Mouse (Mus musculus): ENCODE results near the gene Zfp786.

Zfp786 gene

DNA sequence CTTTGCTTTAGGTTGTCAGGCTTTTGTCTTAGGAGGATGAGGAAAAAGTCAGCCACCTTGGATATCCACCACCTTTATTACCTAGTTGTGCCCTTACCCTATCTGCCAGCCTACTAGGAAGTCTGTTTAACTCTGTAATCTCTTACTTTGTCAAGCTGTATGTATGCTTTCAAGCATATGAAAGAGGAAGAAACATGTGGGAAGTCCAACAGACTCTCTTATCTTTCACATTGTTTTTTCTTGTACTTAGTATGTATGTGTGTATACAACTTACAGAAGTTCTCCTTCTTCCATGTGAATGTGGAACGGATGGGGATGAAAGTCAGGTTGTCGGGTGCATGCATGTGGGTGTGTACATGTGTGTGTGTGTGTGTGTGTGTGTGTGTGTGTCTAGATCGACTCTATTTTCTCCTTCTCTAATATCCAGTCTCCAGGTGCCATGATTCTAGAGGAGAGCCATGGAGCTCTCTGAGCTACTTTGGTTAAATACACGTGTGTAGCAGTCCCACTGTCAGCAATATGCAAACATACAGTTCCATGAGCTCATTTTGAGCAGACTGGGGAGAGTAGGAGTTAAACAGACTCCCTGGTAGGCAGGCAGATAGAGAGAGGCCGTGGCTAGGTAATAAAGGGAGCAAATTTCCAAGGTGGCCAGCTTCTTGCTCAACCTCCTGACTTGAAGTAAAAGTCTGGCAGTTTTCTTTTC, 45.8 kb downstream of the Zfp786 start:
- in situ Hi-C loops (cut with MboI, MseI) = no loop called here

DNA sequence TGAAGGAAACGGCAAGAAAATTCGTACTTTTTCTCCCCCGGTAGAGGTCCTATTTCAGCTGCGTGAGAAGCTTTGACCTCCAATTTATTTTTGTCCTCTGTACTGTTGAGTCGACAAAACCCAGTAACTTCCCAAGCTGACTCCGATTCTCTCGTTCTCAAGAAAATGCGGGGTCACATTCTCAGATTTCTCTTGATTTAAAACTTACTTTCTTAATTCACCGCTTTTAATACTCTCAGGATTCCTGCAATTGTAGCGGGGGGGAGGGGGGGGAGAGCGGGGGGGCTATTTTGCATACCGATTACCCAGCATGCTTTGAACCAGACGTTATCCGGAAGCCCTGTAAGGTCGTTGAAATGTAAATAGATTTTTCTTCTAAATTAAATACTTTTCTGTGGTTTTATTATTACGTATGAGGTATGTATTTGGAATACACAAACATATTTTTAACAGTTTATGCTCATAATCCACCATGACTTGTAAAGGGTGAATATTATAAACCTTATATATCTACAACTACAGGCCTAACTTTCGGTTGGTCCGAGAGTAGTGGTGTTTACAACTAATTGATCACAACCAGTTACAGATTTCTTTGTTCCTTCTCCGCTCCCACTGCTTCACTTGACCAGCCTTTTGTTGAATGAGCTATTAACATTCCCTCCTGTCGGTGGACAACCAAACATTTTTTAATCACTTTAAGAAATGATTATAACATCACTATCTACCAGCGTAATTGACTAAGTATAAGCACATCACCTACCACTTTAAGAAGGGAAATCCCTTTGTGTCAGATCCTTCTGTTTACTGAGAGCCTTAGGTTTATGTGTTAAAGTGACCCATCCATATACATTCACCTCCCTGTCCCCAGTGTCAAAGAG, 49.3 kb downstream of the Zfp786 start:
- in situ Hi-C loops (cut with MboI, MseI) = no loop called here

DNA sequence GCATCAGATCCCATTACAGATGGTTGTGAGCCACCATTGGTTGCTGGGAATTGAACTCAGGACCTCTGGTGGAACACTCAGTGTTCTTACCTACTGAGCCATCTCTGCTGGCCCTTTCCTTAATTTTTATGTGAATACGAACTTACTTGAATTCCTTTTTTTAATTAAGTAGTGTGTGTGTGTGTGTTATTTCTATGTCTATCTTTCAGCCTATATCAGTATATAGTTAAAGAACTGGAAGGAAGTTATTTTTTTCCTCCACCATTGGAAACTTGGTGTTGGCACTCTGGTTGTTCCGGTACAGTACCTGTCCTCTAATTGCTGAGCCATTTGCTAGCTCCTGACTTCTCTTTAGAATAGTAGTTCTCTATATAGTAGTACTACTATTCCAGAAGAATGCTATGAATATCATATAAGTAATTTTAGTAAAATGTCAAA, 50.1 kb downstream of the Zfp786 start:
- in situ Hi-C loops (cut with MboI, MseI) = no loop called here

DNA sequence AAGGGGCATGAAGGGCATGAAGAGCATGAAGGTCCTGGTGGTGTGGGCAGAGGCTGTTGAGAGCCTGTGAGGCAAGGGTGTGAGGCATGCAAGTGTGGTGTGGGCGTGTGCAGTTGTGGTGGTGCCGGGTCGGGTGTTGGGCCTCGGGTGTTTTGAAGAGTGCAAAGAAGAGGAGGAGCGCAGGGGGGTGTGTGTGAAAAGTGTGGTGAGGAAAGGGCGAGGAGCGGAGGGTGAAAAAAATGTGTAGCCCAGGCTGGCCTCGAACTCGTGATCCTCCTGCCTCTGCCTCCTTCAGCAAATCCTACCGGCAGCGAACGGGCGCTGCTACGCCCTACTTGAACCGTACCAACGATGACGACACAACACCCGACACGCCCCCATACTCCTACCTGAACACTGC, 58.9 kb downstream of the Zfp786 start:
- in situ Hi-C loops (cut with MboI, MseI) = loop anchor here (25.0 kb wide), 2 partner anchors 916 to 1441 kb away; partner anchors contain the start of genes Gimap4, Gimap9 and Igf2bp3

DNA sequence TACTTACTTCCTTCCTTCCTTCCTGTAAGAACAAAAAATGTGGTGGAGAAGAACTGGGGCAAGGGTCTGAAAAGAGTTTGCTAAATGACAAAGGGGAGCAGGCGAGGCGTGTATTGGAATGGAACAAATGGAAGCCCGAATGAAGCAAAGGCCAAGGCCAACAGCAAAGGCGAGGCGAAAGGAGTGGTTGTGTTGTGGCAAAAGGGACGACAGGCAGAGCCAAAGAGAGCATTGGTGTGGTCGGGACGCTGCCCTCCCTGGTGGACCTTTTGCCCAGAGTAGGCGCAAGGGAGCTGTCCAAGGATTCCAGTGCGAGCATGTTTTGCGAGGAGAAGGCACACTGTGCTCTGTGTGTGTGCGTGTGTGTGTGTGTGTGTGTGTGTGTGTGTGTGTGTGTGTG, 59.6 kb downstream of the Zfp786 start:
- in situ Hi-C loops (cut with MboI, MseI) = loop anchor here (25.0 kb wide), 2 partner anchors 916 to 1441 kb away; partner anchors contain the start of genes Gimap4, Gimap9 and Igf2bp3

DNA sequence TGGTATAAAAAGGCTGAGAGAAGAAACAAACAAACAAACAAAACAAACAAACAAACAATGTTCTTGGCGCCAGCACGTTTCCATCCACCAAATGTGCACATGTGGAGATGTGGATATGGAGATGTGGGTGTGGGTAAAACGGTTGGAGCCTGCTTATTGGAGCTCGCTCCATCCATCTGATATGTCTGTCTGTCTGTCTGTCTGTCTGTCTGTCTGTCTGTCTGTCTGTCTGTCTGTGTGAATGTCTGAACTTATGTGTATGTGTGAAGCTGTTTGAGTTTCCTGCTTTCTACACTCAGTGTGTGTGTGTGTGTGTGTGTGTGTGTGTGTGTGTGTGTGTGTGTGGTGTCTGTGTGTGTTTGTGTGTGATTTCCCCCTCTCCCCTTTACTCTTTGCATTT, 60.8 kb downstream of the Zfp786 start:
- in situ Hi-C loops (cut with MboI, MseI) = loop anchor here (25.0 kb wide), 2 partner anchors 917 to 1442 kb away; partner anchors contain the start of genes Gimap4, Gimap9 and Igf2bp3

Data from T-helper 2 cell (primary cell).